Mouse (Mus musculus) CH12.LX (cell line): Measurements from ENCODE around the gene Gm20388.

Source experiments
- CTCF ChIP-seq, 2 experiments: IDR thresholded peaks in 1 of 2; conservative IDR thresholded peaks in 1 of 2; 2 replicates each; pipeline ENCODE4 v1.5.1; 2011 to 2012; ENCODE audit warnings: low read depth in 2 of 2, low read length in 2 of 2, improper control_type of control experiment in 1 of 2, inconsistent platforms in 1 of 2, mild to moderate bottlenecking in 1 of 2, moderate library complexity in 1 of 2
- POLR2A ChIP-seq: IDR thresholded peaks from 2 replicates; pipeline ENCODE4 v1.6.1; 2011; ENCODE audit warnings: low read depth, mild to moderate bottlenecking, improper control_type of control experiment, low read length
- POLR2AphosphoS2 ChIP-seq: IDR thresholded peaks from 2 replicates; pipeline ENCODE4 v1.6.1; 2011; ENCODE audit warnings: low read depth, low read length, improper control_type of control experiment
- TBP ChIP-seq: conservative IDR thresholded peaks from 2 replicates; pipeline ENCODE4 v1.6.1; 2011; ENCODE audit warnings: low read depth, low read length, improper control_type of control experiment
- USF1 ChIP-seq: IDR thresholded peaks from 2 replicates; pipeline ENCODE4 v1.6.1; 2014; ENCODE audit warnings: low read depth, mild to moderate bottlenecking, inconsistent platforms, low read length, improper control_type of control experiment

DNA sequence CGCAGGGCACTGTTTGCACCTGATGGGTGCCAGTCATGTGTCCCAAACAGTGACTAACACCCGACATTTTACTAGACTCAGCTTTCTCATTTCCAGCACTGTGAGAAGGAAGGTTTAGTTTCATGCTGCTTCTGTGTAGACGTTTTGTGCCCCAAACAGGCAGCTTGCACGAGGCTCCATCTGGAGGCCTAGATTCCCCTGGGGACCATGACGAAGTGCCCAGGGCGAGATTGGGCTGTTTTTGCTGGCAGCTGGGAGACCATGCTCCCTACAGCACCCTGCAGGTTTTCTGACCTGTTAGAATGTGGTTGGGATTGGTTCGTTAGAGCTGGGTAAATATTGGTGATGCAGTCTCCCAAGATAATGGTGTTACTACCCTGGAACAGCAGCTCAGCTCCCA is 3760.1 kb downstream of the Gm20388 start:
- TF ChIP-seq POLR2A: no peak
- no peak for TF ChIP-seq CTCF (conservative IDR thresholded peaks at IDR 0.05 in 1 of 2, IDR thresholded peaks at IDR 0.05 in 1 of 2; ENCODE audit: low read depth in 2 of 2, low read length in 2 of 2)
- TF ChIP-seq USF1: no peak
- no peak for TF ChIP-seq POLR2AphosphoS2
- no peak for TF ChIP-seq TBP
